Mouse (Mus musculus): ENCODE results near the gene Clcf1. TPM values are rescaled to one million over a fixed set of nuclear protein-coding genes. Genes with fewer than 3 reads are reported as not detected.

Gene Clcf1
- total RNA-seq, 2 experiments from 2014 or later = 0.28 to 0.59 TPM

DNA sequence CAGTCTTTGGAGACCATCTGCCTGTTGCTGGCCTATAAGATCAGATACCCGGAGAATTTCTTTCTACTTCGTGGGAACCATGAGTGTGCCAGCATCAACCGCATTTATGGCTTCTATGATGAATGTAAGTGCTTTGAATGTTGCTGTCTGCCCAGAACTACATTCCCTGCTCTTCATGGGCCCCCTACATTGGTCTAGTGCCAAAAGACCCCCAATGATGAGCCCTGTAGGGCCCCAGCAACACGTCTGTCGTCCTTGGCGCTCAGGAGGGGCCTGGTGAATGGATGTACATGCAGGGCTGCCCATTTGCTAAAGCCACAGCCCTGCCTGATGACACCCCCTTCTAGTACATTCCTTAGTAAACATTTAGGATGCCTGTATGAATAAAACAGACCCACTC is 20.9 kb upstream of the Clcf1 start:
- no peak for DNase-seq

GRCm38 (mm10) chr19:4194021-4194724 is 19.9 kb upstream of the Clcf1 start:
- DNase-seq = no peak

- no peak for DNase-seq
Observed at GRCm38 (mm10) chr19:4194776-4195650, 19.0 kb upstream of the Clcf1 start.

DNA sequence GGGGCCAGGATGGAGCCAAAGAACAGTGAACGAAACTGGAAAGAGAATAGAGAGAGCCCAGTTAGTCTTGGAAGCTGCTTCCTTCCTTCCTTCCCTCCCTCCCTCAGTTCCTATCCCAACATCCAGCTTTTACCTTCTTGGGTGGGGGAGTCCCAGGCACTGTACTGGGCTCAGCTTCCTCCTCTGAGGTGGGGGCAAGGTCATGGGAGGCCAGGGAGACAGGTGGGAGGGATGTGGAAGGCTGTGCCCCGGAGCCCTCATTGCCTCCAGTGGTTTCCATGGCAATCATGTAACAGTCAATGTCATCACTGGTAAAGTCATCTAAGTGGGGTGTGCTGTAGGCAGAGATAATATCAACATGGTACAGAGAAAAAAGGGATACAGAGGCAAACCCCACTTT is 18.0 kb upstream of the Clcf1 start:
- no peak for DNase-seq

- no peak for DNase-seq
Observed at GRCm38 (mm10) chr19:4196548-4196947, 17.5 kb upstream of the Clcf1 start.

DNA sequence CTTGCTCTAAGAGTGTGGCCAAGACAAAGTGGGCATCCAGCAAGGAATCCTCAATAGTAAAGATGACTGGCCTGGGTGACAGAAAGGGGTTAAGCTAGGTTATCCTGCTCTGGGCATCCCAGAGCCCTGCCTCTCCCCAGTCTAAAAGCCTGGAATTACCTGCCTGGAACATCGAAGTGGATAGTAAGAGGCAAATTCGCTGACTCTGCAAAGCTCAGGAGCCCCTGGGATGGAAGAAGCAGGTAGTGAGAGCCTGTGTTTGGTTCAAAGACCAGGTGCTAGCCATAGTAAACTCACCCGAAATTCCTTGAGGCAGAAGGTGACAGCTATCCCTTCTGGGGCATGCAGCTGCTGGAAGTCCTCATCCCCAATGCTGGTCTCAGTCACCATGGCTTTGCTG is 16.9 kb upstream of the Clcf1 start:
- DNase-seq = no peak

GRCm38 (mm10) chr19:4201291-4201909 is 12.6 kb upstream of the Clcf1 start, which contains the start of gene Rad9a:
Rad9a (minus strand) TSS chr19:4201662.
- DNase-seq = peak; percentile 93

DNA sequence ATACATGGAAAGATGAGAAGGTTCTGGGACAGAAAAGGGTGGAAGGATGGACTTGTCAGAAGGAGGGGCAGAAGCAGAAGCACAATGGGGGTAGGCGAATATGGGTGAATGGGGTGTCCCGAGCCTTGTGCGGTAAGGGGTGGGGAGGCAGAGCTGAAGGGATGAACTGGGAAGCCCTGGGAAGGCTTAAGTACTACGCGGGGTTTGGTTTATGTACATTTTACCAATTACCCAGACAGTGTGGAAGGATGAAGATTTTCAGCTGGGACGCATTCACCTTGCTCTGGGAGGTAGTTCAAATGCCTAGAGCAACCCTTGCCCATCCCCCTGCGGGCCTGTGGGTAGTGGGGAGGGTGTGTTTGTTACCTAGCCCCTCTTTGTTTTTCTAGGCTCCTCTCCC is 11.9 kb upstream of the Clcf1 start:
- DNase-seq = no peak

DNA sequence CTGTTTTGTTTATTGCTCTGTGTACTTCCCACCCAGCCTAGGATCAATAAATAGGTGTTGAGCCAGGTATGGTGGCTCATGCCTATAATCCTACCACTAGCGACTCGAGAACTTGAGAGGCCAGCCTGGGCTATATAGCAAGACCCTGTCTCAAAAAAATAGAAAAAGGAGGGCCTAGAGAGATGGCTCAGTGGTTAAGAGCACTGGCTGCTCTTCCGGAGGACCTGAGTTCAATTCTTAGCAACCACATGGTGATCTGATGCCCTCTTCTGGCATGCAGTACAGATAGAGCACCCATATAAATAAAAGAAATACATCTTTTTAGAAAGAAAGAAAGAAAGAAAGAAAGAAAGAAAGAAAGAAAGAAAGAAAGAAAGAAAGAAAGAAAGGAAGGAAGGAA is 10.9 kb upstream of the Clcf1 start:
- DNase-seq = no peak

GRCm38 (mm10) chr19:4203604-4204326 is 10.3 kb upstream of the Clcf1 start:
- no peak for DNase-seq

- no peak for DNase-seq
Observed at GRCm38 (mm10) chr19:4204889-4205288, 9.1 kb upstream of the Clcf1 start.

DNA sequence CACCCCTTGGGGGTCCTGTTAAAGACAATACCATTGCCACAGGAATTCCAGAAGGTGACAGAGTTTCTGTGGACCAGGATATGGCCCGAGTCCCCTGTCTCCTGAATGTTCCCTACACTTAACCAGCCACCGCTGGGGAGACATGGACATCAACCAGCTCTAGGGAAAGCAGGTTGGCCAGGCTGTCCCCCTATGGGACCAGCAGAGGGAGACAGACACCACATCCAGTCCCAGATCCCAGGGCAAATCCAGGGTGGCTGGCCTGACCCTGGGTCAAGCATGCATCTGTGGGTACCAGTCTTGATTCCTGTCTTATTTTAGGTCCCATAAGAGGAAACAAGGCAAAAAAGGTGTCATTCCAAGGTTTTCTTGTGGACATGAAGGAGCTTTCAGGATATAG is 7.1 kb upstream of the Clcf1 start:
- no peak for DNase-seq

GRCm38 (mm10) chr19:4208563-4208962 is 5.5 kb upstream of the Clcf1 start:
- no peak for DNase-seq

DNA sequence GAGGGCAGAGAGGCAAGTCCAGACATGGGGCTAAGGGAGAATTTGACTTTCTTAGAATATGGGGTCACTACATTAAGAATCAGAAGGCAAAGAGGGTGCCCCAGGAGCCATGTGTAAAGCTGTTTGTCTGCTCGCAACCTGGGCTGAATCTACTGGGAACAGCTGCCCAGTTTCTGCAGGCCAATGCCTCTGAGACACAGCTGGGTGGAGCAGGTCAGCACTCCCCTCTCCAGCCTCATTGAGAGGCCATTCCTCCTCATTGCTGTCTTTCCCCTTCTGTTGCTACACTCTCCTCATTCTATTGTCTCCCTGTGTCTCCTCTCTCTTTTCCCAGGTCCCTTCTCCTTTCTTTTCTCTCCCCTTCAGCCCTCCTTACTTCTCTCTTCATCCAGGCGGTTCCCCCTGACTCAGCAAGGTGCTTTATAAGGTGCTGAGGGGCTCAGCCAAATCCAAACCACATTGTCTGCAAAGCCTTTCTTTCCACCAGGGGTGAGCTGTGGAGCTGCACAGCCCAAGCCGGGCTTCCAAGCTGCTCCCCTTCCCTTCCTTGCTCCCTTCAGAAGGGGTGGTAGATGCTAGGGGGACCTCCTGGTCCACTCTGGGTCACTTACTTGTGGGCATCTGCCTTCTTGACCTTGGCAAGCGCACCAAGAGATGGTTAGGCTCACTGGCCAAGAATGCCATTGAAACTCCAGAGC is 2.0 kb upstream of the Clcf1 start:
- DNase-seq = no peak

GRCm38 (mm10) chr19:4213524-4213974 is 489 bp upstream of the Clcf1 start:
- DNase-seq = no peak

DNA sequence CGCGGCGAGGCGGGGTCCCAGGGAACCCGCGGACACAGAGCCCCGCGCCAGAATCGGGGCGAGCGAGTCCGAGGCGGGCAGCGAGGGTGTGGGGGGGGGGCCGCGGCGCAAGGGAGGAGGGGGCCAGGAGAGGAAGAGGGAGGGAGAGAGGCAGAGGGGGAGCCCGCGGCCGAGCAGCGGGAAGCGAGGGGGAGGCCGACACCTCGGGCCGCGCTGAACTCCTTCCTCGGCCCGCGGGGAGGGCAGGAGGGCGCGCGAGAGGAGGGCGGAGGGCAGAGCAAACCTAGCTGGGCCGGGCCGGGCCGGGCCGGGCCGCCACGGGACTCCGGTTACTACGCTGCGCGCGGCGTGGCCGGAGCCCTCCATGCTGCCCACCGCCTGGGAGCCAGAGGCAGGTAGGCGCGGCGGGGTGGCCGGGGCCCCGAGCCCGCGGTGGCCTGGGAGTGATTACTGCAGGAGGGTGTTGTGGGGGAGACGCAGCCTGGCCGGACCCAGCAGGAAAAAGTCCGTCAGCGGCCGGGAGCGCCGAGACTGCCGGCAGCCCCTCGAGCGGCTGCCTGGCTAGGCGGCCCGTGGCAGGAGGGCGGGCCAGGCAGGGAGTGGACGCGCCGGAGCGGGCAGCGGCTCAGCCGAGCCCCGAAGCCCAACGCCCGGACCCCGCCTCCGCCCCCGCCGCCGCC is 873 bp downstream of the Clcf1 start:
- DNase-seq = no peak

- DNase-seq = no peak
Observed at GRCm38 (mm10) chr19:4215451-4215840, 1.4 kb downstream of the Clcf1 start.

DNA sequence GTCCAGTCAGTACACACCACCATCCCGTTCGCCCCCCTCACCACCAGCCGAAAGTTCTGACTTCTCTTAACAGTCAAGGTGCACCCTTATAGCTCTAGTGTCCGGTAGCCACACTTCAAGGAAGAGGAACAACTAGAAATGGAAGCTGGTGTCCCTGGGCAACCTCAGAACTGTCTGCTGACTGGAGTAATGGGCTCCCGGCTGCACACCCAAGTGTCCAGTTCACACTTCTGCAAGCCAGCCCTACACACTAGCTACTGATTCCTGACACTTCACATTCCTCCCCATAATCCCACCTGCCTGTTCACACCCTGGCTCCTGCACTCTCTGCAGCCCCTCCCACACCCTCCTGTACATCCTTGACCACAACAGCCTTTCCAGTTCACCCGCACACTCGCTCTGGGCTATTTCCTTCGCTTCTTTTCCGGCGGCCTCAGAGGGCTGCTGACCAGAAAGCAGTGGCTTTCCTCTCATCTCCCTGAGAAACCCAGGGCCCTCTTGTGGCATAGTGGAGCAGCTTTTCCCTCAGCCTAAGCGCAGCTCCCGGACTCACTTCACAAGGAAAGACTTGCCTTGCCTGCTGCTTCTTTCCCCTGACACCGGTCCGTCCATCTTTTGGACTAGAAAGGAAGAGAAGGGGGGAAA is 2.1 kb downstream of the Clcf1 start:
- DNase-seq = no peak

DNA sequence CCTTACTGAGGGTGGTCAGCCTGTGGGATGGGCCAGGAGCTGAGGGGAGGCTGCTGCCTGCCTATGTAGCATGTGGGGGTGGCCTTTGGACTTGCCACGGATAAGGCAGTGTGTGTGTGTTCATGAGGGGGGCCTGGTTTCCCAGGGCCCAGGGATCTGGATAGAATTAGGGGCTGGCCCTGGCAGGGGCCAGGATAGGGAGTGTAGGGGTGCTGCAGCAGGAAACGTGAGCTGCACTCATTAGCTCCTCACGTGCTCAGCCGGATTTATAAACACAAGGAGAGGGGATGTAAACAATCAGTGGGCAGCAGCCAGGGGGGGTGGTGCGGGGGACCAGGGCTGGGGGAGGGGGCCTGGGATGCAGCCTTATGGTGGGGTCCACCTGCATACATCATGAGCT is 3.1 kb downstream of the Clcf1 start:
- DNase-seq = no peak

DNA sequence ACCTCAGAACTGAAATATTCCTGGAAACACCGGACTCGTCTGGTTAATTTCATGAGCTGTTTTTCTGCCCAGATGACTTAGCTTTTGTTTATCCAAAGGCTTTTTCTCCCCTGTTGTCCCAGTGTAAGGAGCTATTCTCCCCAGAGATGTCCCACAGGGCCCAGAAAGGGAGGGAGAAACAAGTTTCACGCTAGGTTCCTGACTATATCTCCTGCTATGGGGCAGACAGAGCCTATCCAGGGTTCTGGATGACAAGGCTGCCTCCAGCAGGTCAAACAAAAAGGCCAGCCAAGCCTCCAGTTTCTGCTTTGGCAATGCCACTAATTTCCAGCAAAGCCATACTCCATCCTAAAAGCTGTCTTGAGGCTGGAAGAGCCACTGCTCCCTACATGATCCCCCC is 3.8 kb downstream of the Clcf1 start:
- DNase-seq = no peak

DNA sequence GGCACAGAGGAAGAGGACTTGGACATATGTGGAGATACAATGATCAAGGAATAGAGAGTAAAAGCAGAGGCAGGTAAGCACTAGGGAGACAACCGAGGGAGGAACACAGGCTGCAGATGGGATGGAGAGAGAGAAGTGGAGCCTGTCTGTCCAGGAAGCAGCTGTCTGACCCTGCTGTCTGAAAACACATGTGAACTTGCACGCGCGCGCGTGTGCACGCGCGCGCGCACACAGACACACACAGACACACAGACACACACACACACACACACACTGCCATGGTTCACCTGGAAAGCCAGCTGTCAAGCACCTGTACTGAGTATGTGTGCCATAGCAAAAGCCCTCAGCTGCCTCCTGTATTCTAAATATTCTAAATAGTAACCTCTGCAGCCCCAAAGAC is 4.3 kb downstream of the Clcf1 start:
- no peak for DNase-seq
